Mouse (Mus musculus) heart, postnatal 10 days (tissue): ENCODE data around the gene Meltf. TPM values are rescaled to one million over a fixed set of nuclear protein-coding genes. Genes with fewer than 3 reads are reported as not detected.

ENCODE experiments used
- DNase-seq, 2 experiments: peaks; one replicate each; pipeline ENCODE4 v3.0.0; 2021
- intact Hi-C: fragments of 180-260 bp; cut with DNase I; formaldehyde crosslinking; loops from one replicate; pipeline ENCODE4 v1.15.1; 2025
- total RNA-seq, 2 experiments: library from RNA; stranded (reverse); gene quantifications; 2 replicates each; pipeline ENCODE4 v1.2.3; 2021

Gene Meltf
- total RNA-seq, 2 experiments from 2014 or later, result 0.05 TPM; not detected in 1

DNA sequence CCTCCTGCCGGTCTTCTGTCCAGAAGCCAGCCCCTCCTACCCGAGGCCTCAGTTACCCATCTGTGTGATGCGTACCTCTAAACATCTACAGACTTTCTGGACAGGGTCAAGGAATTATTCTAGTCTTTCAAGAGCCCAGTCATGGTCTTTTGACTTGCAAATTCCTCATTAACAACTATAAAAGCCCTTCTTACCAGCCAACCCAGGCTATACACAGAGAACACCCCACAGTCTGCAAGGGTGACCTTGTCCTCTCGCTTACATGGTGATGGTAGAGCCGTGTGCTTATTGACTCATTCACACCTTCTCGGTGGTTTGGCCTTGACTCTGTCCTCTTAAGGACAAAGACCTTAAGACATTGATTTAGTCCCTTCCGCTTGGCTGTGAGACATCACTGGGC, 12.3 kb downstream of the Meltf start:
- no peak for DNase-seq
- intact Hi-C loops, result no loop called here

DNA sequence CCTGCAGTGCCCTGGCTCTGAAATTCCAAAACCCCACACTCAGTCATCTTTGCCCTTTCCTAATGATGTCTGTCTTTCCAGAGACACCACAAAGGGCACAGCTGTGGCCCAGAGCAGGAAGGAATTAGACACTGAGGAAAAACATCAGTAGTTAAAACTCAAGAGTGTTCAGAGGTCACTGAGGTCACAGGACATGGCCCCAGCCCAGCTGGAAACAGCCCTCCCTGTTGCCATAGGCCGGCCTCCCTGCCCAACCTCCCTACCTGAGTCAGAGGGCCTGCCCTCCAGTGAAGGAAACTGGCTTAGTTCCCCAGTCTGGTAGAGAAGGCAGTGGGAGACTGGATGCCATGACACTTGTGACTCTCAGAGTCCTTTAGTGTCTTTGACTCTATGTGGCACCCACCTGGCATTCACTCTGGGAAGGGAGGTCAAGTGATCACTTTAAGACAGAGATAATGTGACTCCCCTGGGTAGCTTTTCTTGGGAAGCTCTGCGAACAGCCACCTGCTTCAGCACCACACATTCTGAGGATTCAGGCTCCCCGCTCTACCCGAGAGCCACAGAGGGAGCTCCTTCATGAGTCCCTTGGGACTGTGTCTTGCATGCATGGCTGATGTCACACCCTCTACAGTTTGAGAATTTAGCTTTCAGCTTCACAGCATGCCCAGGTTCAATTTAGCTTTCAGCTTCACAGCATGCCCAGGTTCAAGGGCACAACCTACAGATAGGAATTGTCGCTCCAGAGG, 15.0 kb downstream of the Meltf start:
- no peak for DNase-seq
- intact Hi-C loops, result no loop called here

DNA sequence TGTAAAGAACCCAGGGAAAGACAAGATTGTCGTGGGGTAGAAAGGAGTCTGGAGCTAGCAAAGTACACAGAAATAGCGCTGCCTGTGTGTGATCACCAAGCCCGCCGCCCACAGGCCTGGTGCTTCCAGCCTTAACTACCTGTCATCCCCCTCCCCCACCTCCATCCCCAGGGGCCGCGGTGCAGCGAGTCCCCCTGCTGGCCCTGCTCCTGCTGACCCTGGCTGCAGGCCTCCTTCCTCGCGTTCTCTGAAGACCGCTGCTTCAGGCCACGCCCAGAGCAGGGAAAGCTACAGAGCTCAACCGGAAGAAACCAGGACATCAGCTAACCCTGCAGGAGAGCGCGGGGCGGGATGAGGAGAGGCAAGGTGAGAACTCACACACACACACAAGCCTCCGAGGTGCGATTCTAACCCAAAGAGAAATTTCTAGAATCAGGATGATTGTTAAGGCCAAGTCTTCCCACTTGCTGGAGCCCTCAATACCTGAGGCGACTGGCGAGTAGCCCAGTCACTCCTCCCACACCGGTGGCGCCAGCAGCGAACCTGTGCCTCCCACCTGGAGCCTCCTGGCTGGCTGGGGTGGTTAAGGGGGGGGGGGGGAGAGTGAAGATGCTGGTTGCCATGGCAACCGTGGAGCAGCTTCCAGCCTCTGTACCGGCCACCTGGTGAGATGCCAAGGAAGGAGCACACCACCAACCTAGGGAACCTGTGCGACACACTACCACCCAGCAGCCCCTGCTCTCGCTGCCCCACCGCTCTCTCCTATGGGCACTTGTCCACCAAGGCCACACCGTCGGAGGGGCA, 18.6 kb downstream of the Meltf start:
- DNase-seq, result peak; percentile 24 to 30
- intact Hi-C loops, result no loop called here

DNA sequence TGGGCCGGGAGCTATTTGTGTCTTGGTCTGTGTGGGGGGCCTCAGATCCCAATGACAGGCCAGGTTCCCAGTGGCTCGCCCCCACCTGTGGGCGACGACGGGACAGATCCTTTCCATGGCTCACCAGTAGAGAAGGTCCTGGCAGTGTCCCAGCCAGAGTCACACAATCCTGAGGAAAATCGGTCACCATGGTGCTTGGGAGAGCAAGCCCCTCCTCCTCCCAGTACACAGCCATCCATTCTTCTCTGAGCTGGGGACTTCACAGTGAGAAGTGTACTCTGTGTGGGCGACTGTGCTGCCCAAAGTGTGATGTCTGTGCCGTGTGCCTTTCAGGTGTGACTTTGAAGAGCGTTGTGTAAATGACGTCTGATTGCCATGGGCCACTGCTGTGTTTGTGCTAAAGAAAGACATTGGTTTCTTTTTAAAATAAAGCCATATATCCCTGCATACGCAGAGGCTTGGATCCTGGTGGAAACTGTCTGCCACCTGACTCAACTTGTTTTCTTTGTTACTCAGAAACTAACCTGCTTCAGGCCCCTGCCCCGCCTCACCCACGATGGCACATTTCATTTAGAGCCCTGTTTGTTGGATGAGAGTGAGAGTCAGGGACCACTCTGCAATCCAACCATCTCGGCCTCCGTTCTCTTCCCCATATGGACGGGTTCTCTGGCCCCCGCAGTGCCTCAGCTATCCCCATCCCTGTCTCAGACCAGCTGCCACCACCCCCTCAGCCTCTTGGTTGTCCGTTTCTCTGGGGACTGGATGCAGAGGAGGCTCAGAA, 20.1 kb downstream of the Meltf start:
- DNase-seq, result no peak
- intact Hi-C loops, result no loop called here

- DNase-seq, result no peak
- intact Hi-C loops, result no loop called here
Measured at GRCm38 (mm10) chr16:31901886-31902285, 23.3 kb downstream of the Meltf start.

DNA sequence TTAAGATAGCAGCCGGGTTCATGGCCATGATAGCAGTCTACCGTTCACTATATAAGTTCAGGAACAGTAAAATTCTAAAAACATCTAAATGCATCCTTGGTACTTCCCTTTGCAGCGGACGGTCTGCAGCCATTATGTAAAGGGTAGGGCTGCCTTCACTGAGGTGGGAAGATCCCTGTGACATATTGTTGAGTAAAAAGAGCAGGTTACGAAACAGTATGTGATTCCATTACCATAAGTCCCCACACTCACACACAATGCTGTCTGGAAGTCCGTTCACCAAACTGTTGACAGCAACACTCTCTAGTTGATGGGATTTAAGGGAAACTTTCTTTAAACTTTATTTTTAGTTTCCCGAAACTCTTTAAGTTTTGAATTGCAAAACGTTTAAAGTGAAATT, 24.6 kb downstream of the Meltf start:
- intact Hi-C loops, result no loop called here

DNA sequence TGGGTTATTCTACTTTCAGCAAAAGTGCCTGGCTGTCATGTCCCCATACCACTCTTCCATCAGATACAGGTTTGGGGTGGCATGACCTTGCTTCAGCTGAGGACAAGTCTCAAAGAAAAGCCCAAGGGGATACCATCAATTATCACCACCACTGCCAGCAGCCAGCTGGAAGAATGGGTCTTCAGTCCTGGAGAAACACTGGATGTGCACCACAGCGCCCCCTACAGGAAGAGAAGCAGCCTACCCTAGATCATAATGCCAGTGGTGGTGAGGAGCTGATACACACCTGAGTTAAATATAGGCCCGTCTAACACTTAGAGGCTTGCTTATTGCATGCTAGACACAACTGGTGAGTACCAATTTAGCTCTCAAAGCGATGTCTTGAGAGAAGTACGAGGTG, 26.7 kb downstream of the Meltf start:
- no peak for DNase-seq
- intact Hi-C loops, result no loop called here

More for the DNA sequence above, 24.6 kb downstream of the Meltf start:
- DNase-seq, result no peak

GRCm38 (mm10) chr16:31905891-31906825, 27.5 kb downstream of the Meltf start:
- no peak for DNase-seq
- intact Hi-C loops, result no loop called here

GRCm38 (mm10) chr16:31906896-31907295, 28.3 kb downstream of the Meltf start:
- intact Hi-C loops, result no loop called here
- peak; percentile 53 to 61 for DNase-seq

DNA sequence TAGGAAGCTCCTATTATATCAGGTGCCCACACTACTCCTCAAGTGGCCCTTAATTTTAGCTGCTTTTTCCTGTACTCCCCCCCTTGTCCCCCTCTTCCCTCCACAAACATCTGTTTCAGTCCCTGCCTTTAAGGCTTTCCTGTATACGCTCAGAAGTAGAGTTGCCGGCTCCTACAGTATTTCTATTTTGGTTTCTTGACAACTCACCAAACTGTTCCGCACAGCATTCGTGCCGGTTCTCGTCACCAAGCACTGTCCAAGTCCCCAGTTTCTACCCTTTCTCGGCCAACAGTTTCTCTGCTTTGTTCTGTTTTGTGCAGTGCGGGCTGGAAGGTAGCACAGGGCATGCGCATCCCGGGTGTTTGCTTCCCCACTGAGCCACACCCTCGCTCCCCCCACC, 30.3 kb downstream of the Meltf start:
- intact Hi-C loops, result no loop called here
- no peak for DNase-seq

GRCm38 (mm10) chr16:31910281-31910847, 31.8 kb downstream of the Meltf start:
- DNase-seq, result no peak
- intact Hi-C loops, result no loop called here

- intact Hi-C loops, result loop anchor here (1.0 to 2.0 kb wide), 3 partner anchors 39 to 459 kb away; partner anchors contain the start of gene Meltf
Measured at GRCm38 (mm10) chr16:31917776-31918175, 39.2 kb downstream of the Meltf start.

GRCm38 (mm10) chr16:31918248-31918724, 39.7 kb downstream of the Meltf start:
- DNase-seq, result peak; percentile 80 to 85
- intact Hi-C loops, result loop anchor here (1.0 to 2.0 kb wide), 3 partner anchors 40 to 459 kb away; partner anchors contain the start of gene Meltf

More at GRCm38 (mm10) chr16:31917776-31918175, 39.2 kb downstream of the Meltf start:
- no peak for DNase-seq

DNA sequence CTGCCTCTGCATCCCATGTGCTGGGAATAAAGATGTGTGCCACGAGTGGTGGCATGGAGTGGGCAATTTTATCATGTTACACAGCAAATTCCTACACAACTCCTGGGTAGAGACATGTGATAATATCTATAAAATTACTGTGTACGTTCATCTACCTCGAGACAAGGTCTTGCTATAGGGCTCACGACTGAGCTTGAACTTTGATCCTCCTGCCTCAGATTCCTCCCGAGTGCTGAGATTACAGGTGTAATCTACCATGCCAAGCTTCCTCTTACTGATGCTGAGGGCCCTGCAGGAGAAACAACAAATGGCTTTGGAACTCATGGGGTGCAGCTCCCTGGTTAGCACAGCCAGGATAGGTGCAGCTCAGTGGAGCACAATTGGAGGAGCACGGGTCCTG, 45.8 kb downstream of the Meltf start:
- intact Hi-C loops, result no loop called here
- no peak for DNase-seq

DNA sequence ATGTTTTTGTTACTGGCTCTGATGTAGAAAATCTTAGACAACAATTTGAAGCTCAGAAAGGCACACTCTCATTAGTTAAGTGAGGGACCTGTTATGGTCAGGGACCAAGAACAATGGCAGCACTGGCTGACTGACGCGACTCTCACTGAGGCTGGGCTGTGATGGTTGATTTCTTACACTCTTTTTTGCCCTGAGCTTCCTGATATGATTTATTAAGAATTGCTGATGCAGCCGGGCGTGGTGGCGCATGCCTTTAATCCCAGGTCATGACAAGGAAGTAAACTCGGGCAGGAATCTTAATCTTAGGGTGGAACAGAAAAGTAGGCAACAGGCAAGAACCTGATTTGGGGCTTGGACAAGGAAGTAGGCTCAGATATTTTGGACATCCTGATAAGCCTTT, 47.5 kb downstream of the Meltf start:
- intact Hi-C loops, result no loop called here
- DNase-seq, result no peak

DNA sequence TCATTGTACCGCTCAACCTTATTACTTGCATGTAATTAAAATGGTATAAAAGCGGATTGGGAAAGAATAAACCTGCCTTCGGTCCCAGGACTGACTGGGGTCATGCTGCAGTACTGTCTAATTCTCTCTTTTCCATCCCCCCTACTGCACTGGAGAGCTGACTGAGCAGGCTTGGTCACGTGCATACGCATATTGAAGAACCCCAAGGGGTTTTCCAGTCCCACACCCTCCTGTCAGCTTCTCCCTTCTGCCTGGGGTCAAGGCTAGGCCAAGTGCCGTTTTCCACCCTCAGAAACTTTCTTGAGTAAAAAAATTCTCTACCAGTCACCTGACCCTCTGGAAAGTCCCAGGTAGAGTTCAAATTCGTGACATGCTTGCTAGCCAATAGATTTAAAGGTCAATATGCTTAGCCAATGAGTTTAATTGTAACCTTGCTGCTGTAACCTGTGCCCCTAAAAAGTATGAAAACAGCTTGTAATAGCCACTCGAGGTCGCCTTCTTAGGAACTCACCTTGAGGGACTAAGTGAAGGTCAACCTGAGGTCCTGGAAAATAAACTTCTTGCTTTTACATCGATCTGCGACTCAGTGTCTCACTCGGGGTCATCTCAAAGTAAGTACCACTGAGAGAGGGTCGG, 48.1 kb downstream of the Meltf start:
- intact Hi-C loops, result no loop called here

GRCm38 (mm10) chr16:31927412-31927811, 48.8 kb downstream of the Meltf start:
- intact Hi-C loops, result no loop called here
- no peak for DNase-seq

More for the DNA sequence above, 48.1 kb downstream of the Meltf start:
- no peak for DNase-seq

DNA sequence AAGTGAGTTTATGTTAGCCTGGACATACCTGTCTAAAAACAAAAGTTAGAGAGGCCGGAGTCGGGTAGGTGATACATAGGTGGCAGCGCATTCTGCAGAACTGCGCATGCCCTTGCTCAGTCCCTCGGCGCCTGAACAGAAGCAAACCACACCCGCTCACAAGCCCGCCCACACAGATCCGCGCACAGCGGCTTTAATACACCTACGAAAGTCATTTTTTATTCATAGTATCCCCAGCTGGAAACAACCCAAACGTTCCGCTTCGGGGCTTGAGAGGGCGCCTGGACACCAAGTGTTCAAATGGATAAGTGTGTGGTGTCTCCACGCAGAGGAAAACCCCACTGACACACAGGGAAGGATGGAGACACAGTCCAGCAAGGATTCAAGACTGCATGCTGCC, 52.7 kb downstream of the Meltf start:
- intact Hi-C loops, result no loop called here
- DNase-seq, result no peak

DNA sequence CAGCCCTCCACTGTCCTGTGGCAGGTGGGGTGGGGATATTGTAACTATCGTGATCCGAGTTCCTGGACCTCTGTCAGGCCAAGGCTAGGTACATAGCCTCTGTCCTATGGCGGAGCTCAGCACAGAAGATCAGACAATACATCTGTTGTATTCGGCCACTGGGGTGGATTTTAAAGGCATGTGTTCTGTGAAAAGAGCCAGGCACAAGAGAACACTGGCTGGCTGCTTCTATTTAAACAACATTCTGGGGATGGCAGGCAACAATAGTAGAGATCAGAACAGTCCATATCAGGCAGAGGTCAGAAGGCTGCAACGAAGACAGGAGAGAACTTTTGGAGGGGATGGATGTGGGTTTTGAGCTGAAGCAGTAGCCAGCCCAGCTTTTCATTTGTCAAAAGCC, 53.6 kb downstream of the Meltf start:
- no peak for DNase-seq
- intact Hi-C loops, result no loop called here
